Mouse (Mus musculus) mouse trophoblast stem cell (cell line): ENCODE data around the gene Lhfp.
"Not testable (repeated sequence)": the region's sequence is repeated elsewhere in the genome, so short reads cannot be mapped to it uniquely, and the experiment has no call there.

Experiments
- in situ Hi-C, 2 experiments: fragments of 300-500 bp; cut with MseI, MboI; formaldehyde crosslinking; loops; 2 replicates in 1 of 2; 3 replicates in 1 of 2; pipeline ENCODE4 v1.15.1; 2025

The Lhfp gene

GRCm38 (mm10) chr3:53210691-53211526 lies 169.6 kb downstream of the Lhfp start:
- in situ Hi-C loops, result no loop called here

GRCm38 (mm10) chr3:53212599-53212998 lies 171.3 kb downstream of the Lhfp start:
- in situ Hi-C loops, result no loop called here

GRCm38 (mm10) chr3:53213346-53213745 lies 172.0 kb downstream of the Lhfp start:
- in situ Hi-C loops, result no loop called here

- in situ Hi-C loops, result no loop called here
Observed at GRCm38 (mm10) chr3:53213746-53214271, 172.5 kb downstream of the Lhfp start.

- in situ Hi-C loops, result no loop called here
Observed at GRCm38 (mm10) chr3:53214386-53214785, 173.1 kb downstream of the Lhfp start.

- in situ Hi-C loops, result no loop called here
Observed at GRCm38 (mm10) chr3:53217697-53218096, 176.4 kb downstream of the Lhfp start.

- in situ Hi-C loops, result no loop called here
Observed at GRCm38 (mm10) chr3:53221531-53222272, 180.4 kb downstream of the Lhfp start.

GRCm38 (mm10) chr3:53224141-53224540 lies 182.8 kb downstream of the Lhfp start:
- in situ Hi-C loops, result no loop called here

- in situ Hi-C loops, result no loop called here
Observed at GRCm38 (mm10) chr3:53225774-53226173, 184.4 kb downstream of the Lhfp start.

- in situ Hi-C loops, result no loop called here
Observed at GRCm38 (mm10) chr3:53226223-53226622, 184.9 kb downstream of the Lhfp start.

- in situ Hi-C loops, result no loop called here
Observed at GRCm38 (mm10) chr3:53227866-53228265, 186.5 kb downstream of the Lhfp start.

GRCm38 (mm10) chr3:53230562-53230961 lies 189.2 kb downstream of the Lhfp start:
- in situ Hi-C loops, result no loop called here

GRCm38 (mm10) chr3:53231112-53231511 lies 189.8 kb downstream of the Lhfp start:
- in situ Hi-C loops, result no loop called here

- in situ Hi-C loops, result not testable (repeated sequence)
Observed at GRCm38 (mm10) chr3:53232411-53232810, 191.1 kb downstream of the Lhfp start.

- in situ Hi-C loops, result no loop called here
Observed at GRCm38 (mm10) chr3:53234689-53235088, 193.4 kb downstream of the Lhfp start.

- in situ Hi-C loops, result no loop called here
Observed at GRCm38 (mm10) chr3:53236471-53236870, 195.1 kb downstream of the Lhfp start.

GRCm38 (mm10) chr3:53240150-53240549 lies 198.8 kb downstream of the Lhfp start:
- in situ Hi-C loops, result loop anchor here in 1 of 2 experiments (10.0 kb wide), 1 partner anchor 205 kb away; no protein-coding TSS in a partner anchor

- in situ Hi-C loops, result loop anchor here (5.0 to 10.0 kb wide), 2 partner anchors 211 to 213 kb away; no protein-coding TSS in a partner anchor
Observed at GRCm38 (mm10) chr3:53245571-53246208, 204.4 kb downstream of the Lhfp start.

GRCm38 (mm10) chr3:53247102-53247501 lies 205.8 kb downstream of the Lhfp start:
- in situ Hi-C loops, result loop anchor here (5.0 to 10.0 kb wide), 2 partner anchors 212 to 215 kb away; no protein-coding TSS in a partner anchor

- in situ Hi-C loops, result loop anchor here (5.0 to 10.0 kb wide), 2 partner anchors 214 to 216 kb away; no protein-coding TSS in a partner anchor
Observed at GRCm38 (mm10) chr3:53248158-53248874, 207.0 kb downstream of the Lhfp start.

- in situ Hi-C loops, result no loop called here
Observed at GRCm38 (mm10) chr3:53252556-53252955, 211.2 kb downstream of the Lhfp start.
